Mouse (Mus musculus): Measurements from ENCODE around the gene Macf1. TPM values are rescaled to one million over a fixed set of nuclear protein-coding genes. Genes with fewer than 3 reads are reported as not detected.

Gene Macf1
- total RNA-seq, 2 experiments from 2014 or later, result 337 to 347 TPM

DNA sequence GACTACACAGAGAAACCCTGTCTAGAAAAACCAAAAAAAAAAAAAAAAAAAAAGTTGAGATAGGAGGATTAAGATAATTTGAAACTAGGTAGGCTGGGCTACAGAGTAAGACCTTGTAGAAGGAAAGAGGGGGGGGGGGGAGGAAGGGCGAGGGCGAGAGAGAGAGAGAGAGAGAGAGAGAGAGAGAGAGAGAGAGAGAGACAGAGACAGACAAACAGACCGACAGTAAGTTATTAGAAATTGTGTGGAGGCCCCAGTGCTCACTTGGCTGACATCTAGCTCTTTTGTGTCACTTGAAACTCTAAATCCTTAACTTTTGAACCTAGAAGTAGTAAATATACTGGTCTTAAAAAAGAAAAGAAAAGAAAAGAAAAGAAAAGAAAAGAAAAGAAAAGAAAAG lies 266.7 kb downstream of the Macf1 start:
- intact Hi-C loops (cut with DNase I), result no loop called here
- no peak for DNase-seq

DNA sequence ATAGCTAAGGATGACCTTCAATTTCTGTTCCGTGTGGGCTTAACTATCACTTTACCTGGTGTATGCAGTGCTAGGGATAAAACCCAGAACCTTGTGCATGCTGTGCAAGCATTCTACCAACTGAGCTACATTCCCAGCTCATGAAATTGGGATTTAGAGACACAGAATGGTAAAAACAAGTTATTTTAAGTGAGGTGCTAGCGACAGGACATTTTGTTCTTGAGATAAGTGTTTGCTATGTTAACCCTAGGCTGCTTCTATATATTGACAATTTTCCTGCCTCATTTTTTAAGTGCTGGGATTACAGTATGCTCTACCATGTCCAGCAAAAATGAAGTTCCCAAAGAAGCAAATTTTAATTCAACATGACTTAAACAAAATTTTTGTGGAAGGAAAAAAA lies 267.3 kb downstream of the Macf1 start:
- intact Hi-C loops (cut with DNase I), result no loop called here
- DNase-seq, result no peak

DNA sequence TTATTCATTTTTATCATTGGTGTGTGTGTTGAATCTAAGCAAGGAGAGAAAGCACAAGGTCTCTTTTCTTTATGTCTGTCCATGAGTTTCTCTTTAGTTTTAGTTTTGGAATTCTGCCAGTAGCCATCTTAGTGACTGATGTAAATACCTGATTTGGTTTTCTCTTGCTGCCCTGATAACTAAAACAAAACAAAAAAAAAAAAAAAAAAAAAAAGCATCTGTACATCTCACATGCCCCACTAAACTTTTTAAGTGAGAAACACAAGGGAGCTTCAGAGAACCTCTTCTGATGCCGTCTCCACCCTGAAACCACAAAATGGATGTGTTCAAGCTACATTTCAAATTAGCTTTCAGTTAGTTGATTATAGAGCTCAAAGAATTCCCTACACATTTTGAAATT lies 268.6 kb downstream of the Macf1 start:
- intact Hi-C loops (cut with DNase I), result no loop called here
- DNase-seq, result no peak

DNA sequence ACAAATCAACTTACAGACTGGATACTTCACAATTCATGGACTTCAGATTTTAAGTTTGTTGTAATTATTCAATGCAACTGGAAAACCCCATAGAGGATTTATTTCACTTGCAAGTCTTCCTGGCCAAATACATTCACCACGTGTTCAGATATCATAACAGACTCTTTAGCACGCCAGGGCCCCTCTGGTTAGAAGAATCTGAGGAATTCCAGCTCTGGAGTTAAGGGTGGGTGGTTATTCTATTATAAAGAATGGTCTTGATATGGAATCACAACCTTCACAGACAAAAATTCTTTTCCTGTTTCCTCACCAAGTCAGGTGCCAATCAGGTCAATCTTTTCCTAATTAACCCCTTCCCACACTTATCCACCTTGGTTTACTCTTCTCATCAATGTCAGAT lies 270.3 kb downstream of the Macf1 start:
- intact Hi-C loops (cut with DNase I), result no loop called here
- DNase-seq, result no peak

DNA sequence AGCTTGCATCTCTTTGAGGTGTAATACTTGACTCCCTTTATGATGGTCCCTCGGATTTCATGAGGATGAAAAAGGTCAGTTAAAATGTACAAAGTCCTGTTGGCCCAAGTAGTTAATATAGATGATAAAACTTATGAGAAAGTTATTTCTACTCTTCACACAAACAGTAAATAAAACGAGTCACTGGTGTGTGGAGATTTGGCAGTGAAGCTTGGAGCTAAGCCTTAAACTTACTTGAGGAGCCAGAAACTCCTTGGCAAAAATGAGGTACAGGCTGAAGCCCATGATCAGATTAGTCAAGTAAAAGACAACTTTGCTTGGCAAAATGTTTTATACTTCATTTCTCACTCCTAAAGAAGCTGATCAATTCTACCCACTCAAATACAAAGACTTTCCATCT lies 271.2 kb downstream of the Macf1 start:
- no peak for DNase-seq
- intact Hi-C loops (cut with DNase I), result no loop called here

DNA sequence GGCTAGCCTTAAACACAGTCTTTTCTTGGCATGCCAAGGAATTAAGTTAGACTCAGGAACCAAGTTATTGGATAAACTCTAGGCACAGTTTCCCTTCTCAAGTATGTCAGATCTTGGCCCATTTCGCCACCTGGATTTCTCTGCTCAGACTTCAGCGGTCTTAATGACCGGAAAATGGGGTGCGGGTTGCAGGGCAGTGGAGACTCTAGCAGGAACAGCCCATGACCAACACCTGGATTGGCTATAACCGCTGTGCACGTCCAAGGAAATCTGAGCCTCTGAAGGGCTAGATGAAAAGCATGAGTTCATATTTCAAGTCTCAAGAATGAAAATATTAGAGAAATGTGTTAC lies 271.7 kb downstream of the Macf1 start:
- intact Hi-C loops (cut with DNase I), result no loop called here
- DNase-seq, result no peak

DNA sequence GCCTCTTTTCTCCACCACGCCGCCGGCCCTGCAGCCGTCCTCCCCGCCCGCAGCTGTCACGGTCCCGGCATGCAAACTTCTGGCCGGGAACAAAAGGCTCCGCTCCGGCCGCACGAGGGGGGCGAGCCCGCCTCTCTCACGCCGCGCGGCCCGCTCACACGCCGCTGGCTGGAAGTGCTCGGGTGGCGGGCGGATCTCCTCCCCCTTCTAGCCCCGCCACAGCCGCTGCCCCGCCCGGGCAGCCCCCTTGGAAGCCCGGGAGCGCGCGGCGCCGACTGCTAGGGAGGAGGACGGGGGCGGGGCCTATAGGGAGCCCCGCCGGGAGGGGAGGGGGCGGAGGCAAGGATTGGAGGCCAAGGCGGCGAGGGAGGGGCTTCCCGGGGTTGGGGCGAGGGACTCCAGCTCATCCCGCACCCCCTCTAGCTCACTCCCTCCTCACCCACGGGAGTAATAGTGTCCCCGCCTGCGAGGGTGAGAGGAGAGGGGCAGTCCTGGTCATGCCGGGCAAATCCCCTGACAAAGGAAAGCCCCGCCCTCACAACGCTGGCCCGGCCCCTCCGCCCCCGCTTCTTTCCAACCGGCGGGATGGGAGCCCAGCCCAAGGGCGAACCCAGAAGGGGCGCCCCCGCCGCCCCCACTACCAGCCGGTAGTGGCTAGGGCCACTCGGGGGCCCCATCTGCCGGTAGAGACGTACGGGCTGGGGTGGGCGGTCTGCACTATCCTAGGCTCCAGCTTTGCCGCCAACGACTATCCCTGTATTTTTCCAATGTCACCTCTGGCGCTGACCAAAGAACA lies 272.2 kb downstream of the Macf1 start:
- intact Hi-C loops (cut with DNase I), result no loop called here
- DNase-seq, result peak; percentile 96

DNA sequence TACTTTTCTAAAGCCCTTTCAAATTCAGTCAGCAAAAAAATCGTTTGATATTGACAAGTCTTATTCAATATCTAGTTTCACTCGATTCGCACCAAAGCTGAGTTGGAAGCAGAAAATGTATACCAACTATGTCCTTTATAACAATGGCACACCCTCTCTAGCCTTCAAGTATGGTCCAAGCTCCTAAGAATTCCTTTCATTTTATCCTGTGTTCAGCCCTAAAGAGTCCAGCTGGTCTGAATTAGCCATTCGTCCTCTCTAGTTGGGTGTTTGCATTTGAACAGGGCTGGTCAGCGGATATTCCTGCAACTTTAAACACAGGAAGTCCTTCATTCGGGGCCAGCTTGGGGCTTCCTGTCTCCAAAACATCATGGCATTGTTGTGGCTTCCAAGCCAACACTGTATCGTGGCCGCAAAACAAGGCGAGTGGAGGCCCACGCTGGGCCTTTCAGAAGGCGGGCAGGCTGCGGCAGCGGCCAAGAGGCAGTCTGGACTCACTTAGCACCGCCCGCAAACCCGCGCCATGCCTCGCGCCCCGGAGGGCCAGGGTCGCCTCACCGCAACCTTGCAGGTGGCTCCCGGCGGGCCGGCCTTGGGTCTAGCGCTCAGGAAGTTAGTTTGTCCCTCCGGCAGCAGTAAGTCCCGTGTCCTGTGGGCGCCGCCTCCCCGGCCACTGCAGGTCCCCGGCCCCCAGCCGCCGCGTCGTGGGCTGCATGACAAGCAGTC lies 273.0 kb downstream of the Macf1 start:
- intact Hi-C loops (cut with DNase I), result no loop called here
- DNase-seq, result no peak

DNA sequence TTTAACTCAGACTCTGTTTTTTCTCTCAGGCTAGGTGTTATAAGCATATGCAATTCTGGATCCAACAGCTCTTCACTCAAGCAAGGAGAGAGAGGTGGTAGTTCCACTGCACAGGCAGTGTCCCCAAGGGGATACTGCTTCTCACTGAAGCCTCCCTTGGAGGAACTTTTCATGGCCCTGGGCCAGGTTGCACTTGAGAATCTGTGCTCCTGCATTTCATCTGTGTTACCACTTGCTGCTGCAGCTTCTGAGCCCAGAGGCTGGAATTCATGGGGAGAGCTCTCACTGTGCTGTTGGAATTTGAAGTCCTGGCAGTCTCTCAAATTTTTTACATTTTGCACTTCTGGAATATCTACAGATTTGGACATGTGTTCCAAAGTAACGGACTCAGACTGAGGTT lies 274.4 kb downstream of the Macf1 start:
- peak; percentile 21 for DNase-seq
- intact Hi-C loops (cut with DNase I), result no loop called here

DNA sequence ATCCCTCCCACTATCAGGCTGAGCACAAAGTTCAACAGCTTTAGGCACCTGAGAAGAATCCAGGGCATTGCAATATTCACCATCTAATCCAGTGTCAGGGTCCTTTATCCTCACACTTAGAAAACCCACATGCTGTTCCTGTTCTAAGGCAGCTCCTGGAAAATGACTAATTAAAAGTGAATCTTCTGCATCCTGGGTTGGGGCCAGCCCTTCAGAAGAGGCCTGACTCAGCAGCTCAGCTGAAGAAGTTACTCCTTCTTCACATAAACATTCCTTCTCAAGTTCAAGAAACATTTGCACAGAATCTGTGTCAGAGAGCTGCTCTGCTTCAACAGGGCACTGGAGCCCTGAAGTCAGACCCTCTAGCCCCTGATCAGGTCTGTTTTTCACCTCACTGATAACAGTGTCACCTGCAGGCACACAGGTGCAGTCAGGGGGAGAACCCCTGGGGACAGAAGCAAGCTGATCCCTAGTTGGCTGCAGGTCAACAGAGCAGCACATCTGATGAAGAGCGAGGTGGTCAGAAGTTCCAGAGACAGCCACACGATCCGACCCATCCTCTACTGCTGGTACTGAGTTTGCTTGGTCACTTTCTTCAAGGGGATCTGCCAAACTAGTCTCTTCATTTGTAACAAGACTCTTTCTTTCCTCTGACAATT lies 275.0 kb downstream of the Macf1 start:
- DNase-seq, result no peak
- intact Hi-C loops (cut with DNase I), result no loop called here

DNA sequence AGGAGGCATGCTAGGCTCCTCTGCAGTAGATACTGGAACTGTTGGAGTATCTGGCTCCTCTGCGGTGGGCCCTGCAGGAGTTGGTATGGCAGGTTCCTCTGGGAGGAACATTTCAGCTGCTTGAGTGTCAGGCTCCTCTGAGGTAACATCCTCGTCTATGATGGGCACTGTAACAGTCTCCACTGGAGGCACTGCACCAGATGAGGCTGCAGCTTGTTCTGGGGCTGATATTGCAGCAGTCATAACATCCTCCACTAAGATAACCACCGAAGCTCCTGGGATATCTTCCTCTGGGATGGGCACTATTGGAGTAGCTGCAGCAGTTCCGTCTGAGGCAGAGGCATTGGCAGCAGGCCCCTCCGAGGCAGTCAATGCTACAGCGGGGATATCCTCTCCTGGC lies 276.4 kb downstream of the Macf1 start:
- intact Hi-C loops (cut with DNase I), result no loop called here
- DNase-seq, result peak; percentile 14

DNA sequence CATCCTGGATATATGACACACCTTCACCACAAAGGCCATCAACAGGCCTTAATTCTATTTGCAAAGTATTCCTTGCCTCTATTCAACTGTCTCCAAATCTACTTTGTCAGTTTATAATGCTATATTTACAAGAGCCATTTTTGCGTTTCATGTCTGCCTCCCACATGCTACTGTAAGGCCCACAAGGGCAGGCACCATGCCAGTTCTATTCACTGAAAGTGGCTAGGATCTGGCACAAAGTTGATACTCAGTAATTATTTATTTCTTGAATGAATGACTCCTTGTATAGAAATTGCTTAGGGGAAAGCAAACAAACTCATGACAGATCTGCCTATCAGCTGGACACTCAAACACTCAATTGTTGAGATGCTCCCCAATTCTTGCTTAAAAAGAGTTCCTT lies 280.1 kb downstream of the Macf1 start:
- DNase-seq, result peak; percentile 73
- intact Hi-C loops (cut with DNase I), result no loop called here

DNA sequence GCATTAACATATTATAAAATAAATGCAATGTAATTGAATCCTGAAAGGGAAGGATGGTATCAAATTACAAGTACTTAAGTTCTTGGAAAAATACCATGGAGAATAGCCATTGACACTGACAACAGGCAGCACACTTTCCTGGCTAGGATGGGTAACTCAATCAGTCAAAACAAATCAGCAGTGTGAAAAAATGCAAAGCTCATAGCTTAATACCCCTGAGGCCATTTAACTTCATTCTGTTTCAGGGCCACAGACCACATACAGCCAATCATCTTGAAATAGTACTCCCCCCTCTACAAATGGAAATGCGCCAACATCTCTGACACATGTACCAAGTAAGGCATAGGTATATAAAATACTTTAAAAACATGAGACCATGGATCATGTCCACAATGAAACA lies 281.9 kb downstream of the Macf1 start:
- intact Hi-C loops (cut with DNase I), result no loop called here
- DNase-seq, result no peak

DNA sequence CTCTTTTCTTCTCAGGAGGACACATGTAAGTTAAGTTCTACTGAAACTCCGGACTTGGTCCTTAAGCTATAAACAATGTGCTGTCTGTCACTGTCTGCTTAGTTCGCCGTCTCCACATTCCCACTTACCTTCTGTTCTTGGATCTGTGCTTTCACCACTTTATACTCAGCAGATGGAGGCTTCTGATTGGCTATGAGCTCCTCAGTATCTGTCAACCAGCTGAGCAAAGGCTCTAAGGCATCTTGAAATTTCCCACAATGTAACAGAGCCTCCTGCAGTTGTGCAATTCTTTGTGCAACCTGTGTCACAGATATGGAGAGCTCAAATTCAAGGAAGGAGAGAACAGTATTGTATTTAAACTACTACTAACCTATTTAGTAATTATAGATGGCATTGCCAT lies 282.9 kb downstream of the Macf1 start:
- DNase-seq, result no peak

DNA sequence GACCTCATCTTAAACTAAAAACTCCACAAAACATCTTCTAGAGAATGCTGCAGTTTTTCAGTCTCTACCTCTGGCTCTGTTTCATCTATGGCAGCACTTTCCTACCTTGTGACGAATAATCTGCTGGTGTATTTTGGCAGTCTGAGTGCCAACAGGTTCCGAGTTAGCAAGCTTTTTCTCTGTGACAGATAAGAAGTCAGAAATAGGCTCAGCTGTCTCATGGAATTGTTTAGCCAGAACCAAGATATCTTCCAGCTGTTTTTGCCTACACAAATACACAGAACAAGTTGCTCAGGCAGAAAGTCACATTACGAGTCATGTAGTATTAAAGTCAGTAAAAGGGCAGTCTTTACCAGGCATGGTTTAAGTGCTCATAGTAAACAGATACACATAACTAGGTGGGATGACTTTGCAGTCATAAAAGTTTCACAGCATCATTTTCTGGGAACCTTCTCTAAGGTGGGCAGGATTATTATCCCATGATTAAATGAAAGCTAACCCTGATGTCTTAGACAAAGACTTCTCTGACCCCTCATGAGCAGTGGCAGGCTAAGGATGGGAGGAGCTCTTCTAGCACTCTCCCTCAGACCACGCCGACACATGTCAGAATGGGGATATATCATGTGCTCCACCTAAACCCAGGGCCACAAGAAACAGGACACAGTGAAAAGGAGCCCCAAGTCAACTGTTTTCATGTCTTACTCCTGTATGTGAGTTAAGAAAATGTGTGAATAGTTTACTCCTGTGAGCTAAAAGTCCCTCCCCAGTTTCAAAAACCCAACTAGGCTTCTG lies 286.3 kb downstream of the Macf1 start:
- intact Hi-C loops (cut with DNase I), result no loop called here
- DNase-seq, result no peak

More for the DNA sequence above, 282.9 kb downstream of the Macf1 start:
- intact Hi-C loops (cut with DNase I), result no loop called here

DNA sequence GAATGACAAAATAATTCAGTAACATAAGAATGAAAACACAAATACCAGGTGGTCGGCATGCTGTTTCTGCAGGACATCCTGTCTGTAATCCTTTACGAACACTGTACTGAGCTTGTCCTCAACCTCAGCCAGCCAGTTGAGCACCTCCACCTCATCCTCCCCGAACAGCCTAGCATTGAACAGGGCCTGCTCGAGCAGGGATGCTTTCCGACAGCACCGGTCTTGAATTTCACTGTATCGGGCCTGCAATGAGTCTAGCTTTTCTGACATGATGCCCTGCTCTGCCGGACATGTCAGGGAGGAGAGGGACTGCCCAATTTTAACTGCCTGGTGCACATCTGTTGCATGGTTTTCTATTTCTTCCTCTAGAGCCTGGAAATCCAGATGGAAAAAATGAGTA lies 287.1 kb downstream of the Macf1 start:
- intact Hi-C loops (cut with DNase I), result no loop called here
- no peak for DNase-seq

DNA sequence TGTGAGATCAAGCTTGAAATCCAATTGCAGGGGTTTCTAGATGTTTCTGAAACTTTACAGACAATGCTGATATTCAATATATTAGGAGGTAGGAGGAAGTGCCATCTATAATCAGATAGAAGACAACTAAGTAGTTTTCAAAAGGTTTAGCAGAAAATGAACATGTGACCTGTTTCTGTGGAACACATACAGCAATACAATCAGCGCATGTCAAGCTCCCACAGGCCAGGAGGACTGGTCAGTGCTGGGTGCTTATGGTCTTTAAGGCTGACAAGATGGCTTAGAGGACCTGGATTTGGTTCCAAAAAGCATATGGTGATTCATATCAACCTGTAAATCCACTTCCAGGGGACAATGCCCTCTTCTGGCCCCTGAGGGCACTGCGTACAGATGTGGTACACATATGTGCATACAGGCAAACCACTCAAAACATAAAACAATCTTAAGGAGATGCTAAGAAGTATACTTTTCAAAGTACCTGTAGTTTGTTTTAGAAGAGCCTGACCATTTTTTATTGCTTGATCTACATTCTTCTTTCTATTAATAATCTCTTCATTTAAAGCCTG lies 288.6 kb downstream of the Macf1 start:
- no peak for DNase-seq
- intact Hi-C loops (cut with DNase I), result no loop called here

DNA sequence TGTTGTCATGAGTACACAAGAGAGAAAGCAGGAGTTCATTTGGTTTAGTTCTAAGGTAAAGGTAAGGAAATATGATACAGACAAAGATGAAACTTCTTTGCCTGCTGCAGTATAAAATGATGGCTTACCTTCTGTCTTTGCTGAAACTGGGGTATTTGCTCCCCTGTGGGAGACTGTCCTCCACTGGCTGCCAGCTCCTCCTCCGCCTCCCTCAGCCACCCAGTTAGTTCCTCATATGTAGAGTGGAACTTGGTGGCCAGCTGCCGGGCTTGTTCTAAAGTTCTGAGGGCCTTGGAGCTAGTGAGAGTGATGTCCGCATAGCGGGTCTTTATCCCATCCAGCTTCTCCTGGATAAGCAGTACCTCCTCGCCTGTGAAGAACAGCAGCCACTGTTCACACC lies 289.3 kb downstream of the Macf1 start:
- DNase-seq, result no peak

DNA sequence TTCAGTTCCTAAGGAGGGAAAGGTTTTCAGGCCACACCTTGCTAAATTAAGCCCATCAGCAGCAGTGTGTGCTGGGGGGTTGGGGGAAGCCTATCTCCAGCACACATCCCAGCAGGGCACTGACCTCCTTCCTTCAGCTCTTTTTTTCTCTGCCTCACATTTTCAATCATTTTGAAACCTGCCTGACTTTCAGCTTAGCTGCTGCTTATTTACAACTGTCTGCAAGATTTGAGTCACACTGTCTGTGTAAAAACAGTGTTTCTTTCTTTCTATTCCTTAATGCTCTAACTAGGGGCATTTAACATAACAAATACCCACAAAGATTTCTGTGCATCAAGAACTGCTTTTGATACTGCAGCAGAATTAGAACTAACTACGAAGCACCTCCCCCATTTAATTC lies 289.9 kb downstream of the Macf1 start:
- DNase-seq, result no peak
- intact Hi-C loops (cut with DNase I), result no loop called here

More for the DNA sequence above, 289.3 kb downstream of the Macf1 start:
- intact Hi-C loops (cut with DNase I), result no loop called here

DNA sequence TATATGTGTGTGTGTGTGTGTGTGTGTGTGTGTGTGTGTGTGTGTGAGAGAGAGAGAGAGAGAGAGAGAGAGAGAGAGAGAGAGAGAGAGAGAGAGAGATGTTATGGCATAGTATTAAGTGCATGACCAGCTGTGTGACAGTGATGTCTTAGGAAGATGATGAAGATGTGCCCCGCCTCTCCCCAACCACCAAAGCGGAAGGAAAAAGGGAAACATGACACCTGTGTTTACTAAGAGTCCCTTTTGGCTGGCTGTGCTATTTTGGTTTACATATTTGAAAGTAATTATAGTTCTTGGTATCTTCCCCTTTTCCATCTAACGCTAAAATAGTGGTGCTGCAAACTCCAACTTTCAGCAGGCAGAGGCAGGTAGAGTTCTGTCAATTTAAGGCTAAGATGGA lies 291.2 kb downstream of the Macf1 start:
- intact Hi-C loops (cut with DNase I), result no loop called here
- DNase-seq, result no peak

DNA sequence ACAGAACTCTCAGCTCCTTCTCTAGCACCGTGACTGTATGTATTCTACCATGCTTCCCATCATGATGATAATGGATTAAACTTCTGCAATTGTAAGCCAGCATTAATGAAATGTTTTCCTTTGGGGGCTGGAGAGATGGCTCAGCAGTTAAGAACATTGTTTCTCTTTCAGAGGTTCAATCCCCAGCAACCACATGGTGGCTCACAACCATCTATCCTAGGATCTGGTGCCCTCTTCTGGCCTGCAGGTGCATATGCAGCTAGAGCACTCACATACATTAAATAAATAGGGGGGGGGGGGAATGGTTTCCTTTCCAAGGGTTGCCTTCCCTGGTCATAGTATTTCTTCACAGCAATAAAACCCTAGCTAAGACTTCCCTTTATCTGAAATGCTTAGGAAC lies 292.0 kb downstream of the Macf1 start:
- no peak for DNase-seq
- intact Hi-C loops (cut with DNase I), result no loop called here
